Mouse (Mus musculus): ENCODE results near the gene Cyp2c55.

Cyp2c55 gene

DNA sequence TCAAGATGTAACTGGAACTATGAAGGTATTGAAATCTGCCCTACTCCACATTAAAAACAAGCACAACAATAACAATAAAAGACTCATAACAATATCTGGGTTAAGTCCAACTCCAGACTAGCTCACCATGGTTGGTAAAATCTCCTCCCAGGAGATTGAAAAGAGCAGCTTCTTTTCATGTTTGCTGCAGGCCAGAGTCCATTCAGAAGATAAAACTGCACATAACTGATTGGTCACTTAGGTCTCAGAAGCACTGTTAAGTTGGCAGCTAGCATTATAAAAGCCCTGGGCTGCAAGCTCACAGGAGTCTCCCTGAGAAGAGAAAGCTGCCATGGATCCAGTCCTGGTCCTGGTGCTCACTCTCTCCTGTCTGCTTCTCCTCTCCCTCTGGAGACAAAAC, at the start of gene Cyp2c55:
Gene Cyp2c55, plus strand, starts transcription at position 305 of the 400 bp plus-strand sequence.
- no peak for DNase-seq (ENCODE audit: low read depth)

DNA sequence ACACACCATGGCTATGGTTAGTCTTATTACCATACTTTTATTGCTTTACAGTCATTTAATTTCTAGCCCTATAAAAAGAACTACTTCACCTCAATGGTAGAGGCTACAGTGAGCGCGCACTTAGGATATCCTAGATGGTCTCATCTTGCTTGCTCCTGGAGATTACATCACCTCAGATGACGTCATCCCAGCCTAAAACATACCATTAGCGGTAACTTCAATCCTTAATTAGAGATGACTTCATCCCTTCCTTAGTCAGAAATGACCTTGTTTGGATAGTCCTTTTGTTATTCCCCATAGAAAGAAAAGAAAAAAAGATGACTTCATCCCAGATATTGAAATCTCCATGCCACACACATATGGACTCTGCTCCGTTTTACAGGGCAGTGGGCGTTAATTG, 36.1 kb upstream of the Cyp2c55 start:
- DNase-seq (ENCODE audit: low read depth) = no peak

DNA sequence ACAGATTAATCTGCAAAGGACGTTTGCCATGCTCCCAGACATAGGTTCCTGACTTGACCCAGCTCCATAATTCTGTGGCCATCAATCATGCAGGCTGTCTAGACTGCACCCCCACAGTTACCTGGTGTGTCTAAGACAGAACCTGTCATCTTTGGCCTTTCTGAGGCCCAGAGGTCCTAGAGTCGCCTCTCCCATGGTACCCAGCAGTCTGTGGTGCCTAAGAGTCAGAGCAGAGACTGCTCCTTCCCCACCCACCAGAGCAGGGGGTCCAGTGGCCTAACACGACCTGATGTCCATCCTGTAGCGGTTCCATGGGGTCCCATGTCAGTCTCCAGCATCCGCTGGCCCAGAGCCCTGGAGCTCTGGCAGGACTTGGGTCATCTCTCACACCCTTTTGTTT, 34.2 kb upstream of the Cyp2c55 start:
- no peak for DNase-seq (ENCODE audit: low read depth)

DNA sequence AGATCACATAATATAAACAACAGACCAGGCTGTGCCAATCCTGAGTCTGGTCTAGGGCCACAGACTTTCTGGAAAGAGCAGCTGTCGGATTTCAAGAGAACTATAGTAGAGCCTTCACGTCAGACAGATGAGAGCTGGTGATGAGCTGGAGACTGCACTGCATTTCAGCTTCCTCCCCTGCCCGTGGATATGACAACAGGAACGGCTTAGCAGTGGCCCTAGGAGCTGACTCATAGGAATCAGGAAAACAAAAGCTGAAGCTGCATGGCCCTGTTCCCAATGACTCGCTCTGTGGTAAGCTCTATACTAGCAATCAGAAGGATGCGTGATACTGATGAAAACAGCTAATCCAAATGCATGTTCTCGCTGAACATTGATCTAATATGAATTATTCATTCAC, 33.2 kb upstream of the Cyp2c55 start:
- no peak for DNase-seq (ENCODE audit: low read depth)

DNA sequence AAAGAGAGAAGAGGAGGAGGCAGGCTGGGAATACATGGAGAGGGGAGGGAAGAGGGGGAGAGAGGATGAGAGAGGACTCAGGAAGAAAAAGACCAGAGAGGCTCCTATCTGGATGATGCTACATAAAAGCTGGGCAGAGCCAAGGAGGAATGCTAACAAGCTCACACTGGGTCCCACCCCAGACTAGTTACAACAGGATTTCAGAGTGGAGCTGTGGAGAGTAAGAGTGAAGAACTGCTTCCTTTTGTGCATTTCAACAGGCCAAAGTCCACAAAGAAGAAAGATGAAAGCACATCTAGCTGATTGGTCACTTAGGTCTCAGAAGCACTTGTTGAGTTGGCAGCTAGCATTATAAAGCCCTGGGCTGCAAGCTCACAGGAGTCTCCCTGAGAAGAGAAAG, 30.6 kb upstream of the Cyp2c55 start:
- no peak for DNase-seq (ENCODE audit: low read depth)

DNA sequence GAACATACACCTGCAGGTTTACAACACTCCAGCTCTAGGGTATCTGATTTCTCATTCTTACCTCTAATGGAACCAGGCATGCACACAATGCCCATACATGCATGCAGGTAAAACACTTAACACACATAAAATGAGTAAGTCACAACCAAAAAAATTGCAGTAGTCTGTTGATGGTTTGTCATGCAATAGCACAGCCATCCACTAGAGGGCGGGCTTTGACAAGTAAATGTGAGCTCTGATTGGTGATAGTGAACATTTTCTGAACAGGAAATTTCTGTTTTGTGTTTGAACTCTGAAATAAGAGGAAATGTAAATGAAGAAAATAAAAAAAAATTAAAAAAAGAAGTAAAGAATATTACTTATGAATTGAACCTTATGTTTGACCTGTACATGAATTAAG, 24.9 kb upstream of the Cyp2c55 start:
- DNase-seq (ENCODE audit: low read depth) = peak; percentile 79

DNA sequence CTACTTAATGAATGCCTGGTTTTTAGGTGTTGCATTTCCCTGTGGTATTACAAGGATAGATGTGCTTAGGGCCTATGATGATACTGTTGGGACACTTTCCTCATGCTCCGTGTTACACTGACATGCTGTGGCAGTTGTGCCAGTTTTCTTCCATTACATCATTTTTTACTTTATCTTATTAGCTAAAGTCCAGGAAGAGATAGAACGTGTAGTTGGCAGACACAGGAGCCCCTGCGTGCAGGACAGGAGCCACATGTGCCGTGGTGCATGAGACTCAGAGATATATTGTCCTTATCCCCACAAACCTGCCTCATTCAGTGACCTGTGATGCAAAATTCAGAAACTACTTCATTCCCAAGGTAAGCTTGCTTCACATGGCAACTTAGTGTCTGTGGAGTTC, 8.6 kb upstream of the Cyp2c55 start:
- no peak for DNase-seq (ENCODE audit: low read depth)

DNA sequence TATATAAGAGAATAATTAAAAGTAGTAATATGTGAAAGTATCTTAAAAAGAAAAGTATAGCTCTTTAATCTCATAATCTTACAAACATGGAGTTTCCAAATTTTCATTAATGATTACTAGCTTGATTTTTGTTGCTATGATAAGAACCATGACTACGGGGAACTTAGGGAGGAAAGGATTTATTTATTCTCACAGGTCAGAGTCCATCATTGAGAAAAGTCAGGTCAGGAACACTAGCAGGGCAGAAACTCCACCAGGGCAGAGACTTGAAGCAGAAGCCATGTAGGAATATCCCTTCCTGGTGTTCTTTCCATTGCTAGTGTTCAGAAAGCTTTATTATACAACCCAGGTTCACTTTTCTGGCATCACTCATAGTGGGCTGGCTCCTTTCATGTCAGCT, 8.1 kb upstream of the Cyp2c55 start:
- DNase-seq (ENCODE audit: low read depth) = no peak

DNA sequence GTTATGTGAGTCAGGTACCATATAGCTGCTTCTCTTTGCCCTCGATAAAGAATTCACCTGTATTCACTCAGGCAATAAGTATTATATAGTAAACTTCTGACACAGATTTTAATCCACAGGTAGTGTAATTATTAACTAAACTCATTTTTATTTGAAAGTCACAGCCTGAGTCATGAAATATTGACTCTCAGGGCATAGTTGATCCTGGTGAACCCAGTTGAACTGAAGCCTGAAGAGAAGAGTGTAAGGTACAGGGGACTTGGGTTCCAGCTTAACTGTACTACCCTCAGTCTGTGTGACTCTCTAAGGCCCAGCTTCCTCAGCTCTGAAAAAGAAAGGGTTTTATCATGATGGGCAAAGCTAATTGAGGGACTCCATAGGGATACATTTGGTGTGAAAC, 1.7 kb upstream of the Cyp2c55 start:
- DNase-seq (ENCODE audit: low read depth) = no peak

DNA sequence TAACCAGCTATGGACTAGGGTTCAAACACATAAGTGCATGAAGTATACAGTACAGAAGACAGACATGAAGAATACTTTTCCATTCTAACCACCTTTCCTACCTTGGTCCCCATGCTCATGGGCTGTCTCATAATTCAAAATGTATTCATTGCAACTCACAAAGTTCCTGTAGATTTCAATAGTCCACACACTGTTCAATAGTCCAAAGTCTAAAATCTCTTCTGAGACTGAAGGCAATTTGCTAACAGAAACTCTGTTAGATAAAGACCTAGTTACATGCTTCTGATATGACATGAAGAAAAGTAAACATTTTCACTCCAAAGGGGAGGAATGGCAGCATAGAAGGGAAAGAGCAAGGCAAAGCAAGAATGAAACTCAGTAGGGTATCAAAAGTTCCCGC, 51.1 kb downstream of the Cyp2c55 start:
- DNase-seq (ENCODE audit: low read depth) = no peak

DNA sequence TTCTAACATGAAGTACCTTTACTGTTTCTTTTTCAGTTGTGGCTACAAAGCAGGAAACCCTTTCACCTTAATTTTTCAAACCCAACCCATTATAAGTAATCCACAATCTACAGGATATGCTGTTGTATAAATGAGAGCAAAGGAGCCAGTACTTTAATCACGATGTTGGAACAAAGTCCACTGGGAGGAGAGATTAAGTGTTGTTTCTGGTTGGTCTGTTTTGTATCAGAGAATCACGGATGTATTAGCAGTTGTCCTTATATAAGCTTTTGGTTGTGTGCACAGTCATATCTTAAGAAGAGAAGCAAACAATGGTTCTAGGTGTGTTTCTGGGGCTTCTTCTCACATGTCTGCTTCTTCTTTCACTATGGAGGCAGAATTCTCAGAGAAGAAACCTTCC, 53.9 kb downstream of the Cyp2c55 start, which contains the start of gene Cyp2c65:
Gene Cyp2c65, plus strand, starts transcription at position 297 of the 400 bp plus-strand sequence.
- DNase-seq (ENCODE audit: low read depth) = no peak

Measured in induced T-regulatory cell, adult 2 months (primary cell).